ENCODE assay signal across 16 mouse cellular contexts in genomic region chr14:67623841-67624480, GRCm38 (mm10).
"Had no signal": no experiment of that assay in that cellular context is flagged by ENCODE, and none has a peak within 500 bp of the region (broad histone marks: within the 10 kb centered on the region; RNA-seq: fewer than 3 reads in every experiment).

No protein-coding gene starts in this region.

- H3K4me3 ChIP-seq: midbrain, embryonic 10.5 days; midbrain, embryonic 13.5 days; midbrain, embryonic 15.5 days; neural tube, embryonic 12.5 days had no signal

- ATAC-seq: midbrain, embryonic 13.5 days; midbrain, embryonic 15.5 days had no signal

- H3K27me3 ChIP-seq: midbrain, embryonic 15.5 days; neural tube, embryonic 12.5 days had no signal

- DNase-seq: lung, adult 18-20 months; lung, embryonic 14.5 days; lung, postnatal 10 days; lung, postnatal 4 days; retina, postnatal 1 day; right cerebral cortex, adult 18-20 months; right cerebral cortex, postnatal 25 days; right cerebral cortex, postnatal 4 days; spleen, adult 18-20 months; thymus, adult 18-20 months; thymus, postnatal 14 days; thymus, postnatal 36 days had no signal

- H3K9ac ChIP-seq: lung, embryonic 14.5 days; midbrain, embryonic 13.5 days; midbrain, embryonic 15.5 days; neural tube, embryonic 12.5 days had no signal

- H3K4me1 ChIP-seq: midbrain, embryonic 10.5 days; neural tube, embryonic 12.5 days had no signal

- H3K36me3 ChIP-seq: midbrain, embryonic 10.5 days; midbrain, embryonic 13.5 days; midbrain, embryonic 15.5 days; neural tube, embryonic 12.5 days had no signal

- H3K27ac ChIP-seq: midbrain, embryonic 10.5 days; midbrain, embryonic 13.5 days; midbrain, embryonic 15.5 days; neural tube, embryonic 12.5 days had no signal
